Mouse (Mus musculus) midbrain, embryonic 16.5 days (tissue): Measurements from ENCODE around the gene Tdrd12. TPM values are rescaled to one million over a fixed set of nuclear protein-coding genes. Genes with fewer than 3 reads are reported as not detected.

Experiments used
- ATAC-seq: fragments of 200-750 bp; cut with Nextera tagmentation; 2 replicates; pipeline ENCODE4 v1.8.0; 2017; ENCODE audit warnings: moderate TSS enrichment
- H3K27ac ChIP-seq: fragments of 300-500 bp; sonication (generic); 2 replicates; pipeline ENCODE4 v1.5.1; 2014; ENCODE audit warnings: mild to moderate bottlenecking, low read length, mixed read lengths
- H3K27me3 ChIP-seq: fragments of 300-500 bp; sonication (generic); 2 replicates; pipeline ENCODE4 v1.6.1; 2014; ENCODE audit warnings: low read depth, low read length, mixed read lengths; ENCODE audit not compliant: control insufficient read depth, insufficient read depth
- H3K36me3 ChIP-seq: fragments of 300-500 bp; sonication (generic); 2 replicates; pipeline ENCODE4 v1.6.1; 2014; ENCODE audit warnings: mild to moderate bottlenecking, low read length, moderate library complexity, mixed read lengths; ENCODE audit not compliant: control insufficient read depth, insufficient read depth
- H3K4me1 ChIP-seq: fragments of 300-500 bp; sonication (generic); 2 replicates; pipeline ENCODE4 v1.6.1; 2014; ENCODE audit warnings: mild to moderate bottlenecking, low read length, mixed read lengths; ENCODE audit not compliant: control insufficient read depth, insufficient read depth
- H3K4me2 ChIP-seq: fragments of 300-500 bp; sonication (generic); 2 replicates; pipeline ENCODE4 v1.6.1; 2014; ENCODE audit warnings: mild to moderate bottlenecking, low read length, mixed read lengths
- H3K4me3 ChIP-seq: fragments of 300-500 bp; sonication (generic); 2 replicates; pipeline ENCODE4 v1.5.1; 2014; ENCODE audit warnings: low read depth, mild to moderate bottlenecking, low read length, moderate library complexity, mixed read lengths
- H3K9ac ChIP-seq: fragments of 300-500 bp; sonication (generic); 2 replicates; pipeline ENCODE4 v1.6.1; 2014; ENCODE audit warnings: low read depth, low read length, mixed read lengths
- H3K9me3 ChIP-seq: fragments of 300-500 bp; sonication (generic); replicated peaks from 2 replicates; pipeline ENCODE4 v1.6.1; 2014; ENCODE audit warnings: mild to moderate bottlenecking, low read length, mixed read lengths; ENCODE audit not compliant: control insufficient read depth, poor library complexity, severe bottlenecking
- WGBS: fragments of 180-500 bp; shearing (Covaris S2); extraction: QIAGEN DNeasy Blood & Tissue Kit; methylation state at CpG from one replicate; pipeline ENCODE4 v1.1.7; 2014; 5-methylcytosine and 5-hydroxymethylcytosine counted together
- polyA plus RNA-seq: library from polyadenylated mRNA; unstranded; fragments of >200 nt; fragmentation: Nextera tagmentation; extraction: Ambion mirVana; gene quantifications from 2 replicates; pipeline ENCODE4 v1.2.1, GENCODE M21; 2015

Tdrd12 gene
- polyA plus RNA-seq, 1 experiment from 2014 or later: 0.63 TPM

GRCm38 (mm10) chr7:35557577-35557976 is 20.0 kb upstream of the Tdrd12 start:
- H3K4me1 ChIP-seq: peaks cover 13% of the 10 kb centered on the region
- H3K27me3 ChIP-seq: no peaks in the 10 kb centered on the region
- H3K4me2 ChIP-seq: no peak overlapping the region
- no peaks in the 10 kb centered on the region for H3K9me3 ChIP-seq
- no peak overlapping the region for H3K4me3 ChIP-seq
- WGBS: 90% methylated on average over 3 of the region's 3 CpGs
- ATAC-seq: no peak
- no peak overlapping the region for H3K9ac ChIP-seq
- no peak overlapping the region for H3K27ac ChIP-seq
- no peaks in the 10 kb centered on the region for H3K36me3 ChIP-seq

- H3K9me3 ChIP-seq: no peaks in the 10 kb centered on the region
- no peak for ATAC-seq
- no peak overlapping the region for H3K4me3 ChIP-seq
- H3K27ac ChIP-seq: no peak overlapping the region
- H3K4me2 ChIP-seq: no peak overlapping the region
- no peaks in the 10 kb centered on the region for H3K36me3 ChIP-seq
- H3K27me3 ChIP-seq: no peaks in the 10 kb centered on the region
- peaks cover 13% of the 10 kb centered on the region for H3K4me1 ChIP-seq
- H3K9ac ChIP-seq: no peak overlapping the region
- 92% methylated on average over 5 of the region's 5 CpGs for WGBS
These were observed 19.4 kb upstream of the Tdrd12 start for GRCm38 (mm10) chr7:35556905-35557304.

GRCm38 (mm10) chr7:35556205-35556603 is 18.7 kb upstream of the Tdrd12 start, which contains the start of gene Nudt19:
Gene Nudt19, minus strand, starts transcription at chr7:35556304.
- Histone ChIP-seq H3K9ac (peak within 1 kb of the TSS; percentile 93), H3K4me1 (peaks cover 13% of the 10 kb centered on the region), H3K9me3 (no peaks in the 10 kb centered on the region), H3K27me3 (no peaks in the 10 kb centered on the region), H3K36me3 (no peaks in the 10 kb centered on the region), H3K4me2 (peak within 1 kb of the TSS; percentile 93), H3K27ac (peak within 1 kb of the TSS; percentile 94), H3K4me3 (peak within 1 kb of the TSS; percentile 83)
- WGBS: 65% methylated on average over 4 of the region's 4 CpGs
- ATAC-seq: no peak

GRCm38 (mm10) chr7:35555224-35556204 is 18.0 kb upstream of the Tdrd12 start:
- Histone ChIP-seq H3K9me3 (no peaks in the 10 kb centered on the region), H3K9ac (peak overlapping the region; percentile 93), H3K27me3 (no peaks in the 10 kb centered on the region), H3K4me3 (peak overlapping the region; percentile 83), H3K27ac (peak overlapping the region; percentile 94), H3K4me1 (peaks cover 13% of the 10 kb centered on the region), H3K4me2 (peak overlapping the region; percentile 93), H3K36me3 (peaks cover 4% of the 10 kb centered on the region; the same call in 1 of the 2 replicates)
- WGBS: under 1% methylated on average over 81 of the region's 93 CpGs
- peak; percentile 97 for ATAC-seq

GRCm38 (mm10) chr7:35554605-35555175 is 17.1 kb upstream of the Tdrd12 start:
- Histone ChIP-seq H3K36me3 (peaks cover 9% of the 10 kb centered on the region; the same call in 1 of the 2 replicates), H3K4me2 (peak overlapping the region; percentile 93), H3K9me3 (no peaks in the 10 kb centered on the region), H3K4me3 (peak overlapping the region; percentile 83), H3K4me1 (peaks cover 13% of the 10 kb centered on the region), H3K9ac (peak overlapping the region; percentile 93), H3K27ac (peak overlapping the region; percentile 94), H3K27me3 (no peaks in the 10 kb centered on the region)
- ATAC-seq: peak; percentile 36; the same call in 1 of the 2 replicates
- 3% methylated on average over 28 of the region's 28 CpGs for WGBS

- WGBS: 58% methylated on average over 10 of the region's 10 CpGs
- H3K4me2 ChIP-seq: peak overlapping the region; percentile 93
- ATAC-seq: no peak
These were observed 16.4 kb upstream of the Tdrd12 start for GRCm38 (mm10) chr7:35553751-35554604.

GRCm38 (mm10) chr7:35545881-35546280 is 8.3 kb upstream of the Tdrd12 start:
- Histone ChIP-seq H3K4me3 (no peak overlapping the region), H3K27me3 (no peaks in the 10 kb centered on the region), H3K9me3 (no peaks in the 10 kb centered on the region), H3K4me2 (no peak overlapping the region), H3K27ac (no peak overlapping the region), H3K4me1 (no peaks in the 10 kb centered on the region), H3K9ac (no peak overlapping the region), H3K36me3 (peaks cover 20% of the 10 kb centered on the region)
- no peak for ATAC-seq
- WGBS: 29% methylated on average over 4 of the region's 4 CpGs

More at GRCm38 (mm10) chr7:35553751-35554604, 16.4 kb upstream of the Tdrd12 start:
- peaks cover 14% of the 10 kb centered on the region for H3K36me3 ChIP-seq
- no peaks in the 10 kb centered on the region for H3K27me3 ChIP-seq
- no peak overlapping the region for H3K27ac ChIP-seq
- H3K9me3 ChIP-seq: no peaks in the 10 kb centered on the region
- H3K4me3 ChIP-seq: peak overlapping the region; percentile 83
- no peak overlapping the region for H3K9ac ChIP-seq
- H3K4me1 ChIP-seq: peaks cover 13% of the 10 kb centered on the region

GRCm38 (mm10) chr7:35535750-35536512 is 1.6 kb downstream of the Tdrd12 start:
- Histone ChIP-seq H3K4me2 (no peak overlapping the region), H3K4me1 (no peaks in the 10 kb centered on the region), H3K36me3 (no peaks in the 10 kb centered on the region), H3K27me3 (no peaks in the 10 kb centered on the region), H3K4me3 (no peak overlapping the region), H3K27ac (no peak overlapping the region), H3K9ac (no peak overlapping the region), H3K9me3 (no peaks in the 10 kb centered on the region)
- 86% methylated on average over 12 of the region's 12 CpGs for WGBS
- ATAC-seq: no peak
